Mouse (Mus musculus) lung, adult 2 months (tissue): ENCODE data around the gene Fam241b.

Experiments used
- CTCF ChIP-seq: fragments of 200-500 bp; IDR thresholded peaks from 2 replicates; pipeline ENCODE4 v1.5.1; 2011; ENCODE audit warnings: mild to moderate bottlenecking, low read length, control low read depth; ENCODE audit not compliant: insufficient read depth
- POLR2A ChIP-seq: fragments of 200-500 bp; IDR thresholded peaks from 2 replicates; pipeline ENCODE4 v1.6.1; 2011; ENCODE audit warnings: low read depth, mild to moderate bottlenecking, control low read depth, low read length, borderline replicate concordance; ENCODE audit errors: extremely low read depth

GRCm38 (mm10) chr10:62174533-62175313 lies 31.0 kb upstream of the Fam241b start:
- TF ChIP-seq CTCF (no peak), POLR2A (no peak)
